Mouse (Mus musculus): ENCODE measurements around the gene Il2rg.

- TF ChIP-seq CTCF (IDR thresholded peaks at IDR 0.05; ENCODE audit: low read depth), result no peak
- TF ChIP-seq EP300 (IDR thresholded peaks at IDR 0.05; ENCODE audit: low read depth), result no peak
Measured at GRCm38 (mm10) chrX:101253952-101254729, 13.9 kb downstream of the Il2rg start, which contains the start of gene Foxo4.
